Mouse (Mus musculus) left cerebral cortex, adult 11 months (tissue): ENCODE measurements around the gene Calcb.
"Not testable (repeated sequence)": the region's sequence is repeated elsewhere in the genome, so short reads cannot be mapped to it uniquely, and the experiment has no call there.

Experiments used
- DNase-seq: peaks from one replicate; pipeline ENCODE4 v3.0.0; 2022; ENCODE audit warnings: low spot score

Calcb gene

DNA sequence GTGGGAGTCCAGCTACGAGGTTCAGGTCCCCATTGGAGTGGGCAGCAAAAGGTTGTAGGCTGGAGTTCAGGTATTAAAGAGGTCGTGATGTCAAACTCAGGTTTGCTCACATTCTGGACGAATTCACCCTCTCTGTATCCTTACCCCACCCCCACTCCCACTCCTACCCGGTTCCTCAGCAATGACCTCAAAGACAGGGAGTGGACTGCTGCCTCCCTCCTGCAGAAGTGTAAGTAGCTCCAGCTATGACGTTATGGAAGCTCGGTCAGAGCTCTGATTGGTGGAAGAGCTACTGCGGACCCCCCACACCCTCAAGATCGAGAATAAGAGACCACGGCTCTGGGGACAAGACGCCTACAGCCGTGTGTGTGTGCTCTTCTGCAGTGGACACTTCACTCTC is at the start of gene Calcb:
Gene Calcb, plus strand, starts transcription at position 344 of the 400 bp plus-strand sequence.
- no peak for DNase-seq

DNA sequence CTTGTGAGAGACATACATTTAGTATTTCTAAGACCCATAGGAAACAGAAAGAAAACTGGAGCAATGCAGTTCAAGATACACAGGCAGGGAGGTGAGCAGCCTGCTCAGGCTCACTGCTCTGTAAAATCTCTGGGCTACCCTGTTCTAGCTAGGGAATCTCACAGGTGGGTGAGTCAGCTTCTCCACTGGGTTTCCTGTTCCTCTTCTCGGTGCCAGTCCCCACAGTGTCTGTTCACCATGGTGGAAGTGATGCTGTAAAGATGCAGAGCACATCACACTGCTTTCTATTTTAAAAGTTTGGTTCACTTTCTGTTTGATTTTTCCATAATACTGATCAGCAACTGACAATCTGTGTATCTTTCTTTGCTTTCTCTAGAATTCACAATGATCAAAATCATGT is 47.0 kb upstream of the Calcb start:
- DNase-seq, result no peak

DNA sequence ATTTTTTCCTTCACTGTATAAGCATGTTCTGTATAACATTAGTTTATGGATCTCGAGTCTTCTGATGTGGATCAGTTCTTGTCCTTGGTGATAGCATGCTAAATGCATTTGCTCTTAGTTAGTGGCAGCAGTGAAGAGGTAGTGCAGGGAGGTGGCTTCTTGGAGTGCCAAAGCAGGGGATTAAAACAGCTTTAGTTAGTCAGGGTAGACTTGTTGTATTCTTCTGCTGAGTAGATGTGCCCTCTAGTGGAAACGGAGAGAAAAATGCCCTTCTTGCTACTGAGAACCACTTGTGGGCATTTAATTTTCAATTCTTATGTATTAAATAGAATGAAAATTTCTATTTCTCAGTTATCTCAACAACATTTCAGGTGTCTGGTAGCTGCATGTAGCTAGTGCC is 45.7 kb upstream of the Calcb start:
- DNase-seq, result no peak

DNA sequence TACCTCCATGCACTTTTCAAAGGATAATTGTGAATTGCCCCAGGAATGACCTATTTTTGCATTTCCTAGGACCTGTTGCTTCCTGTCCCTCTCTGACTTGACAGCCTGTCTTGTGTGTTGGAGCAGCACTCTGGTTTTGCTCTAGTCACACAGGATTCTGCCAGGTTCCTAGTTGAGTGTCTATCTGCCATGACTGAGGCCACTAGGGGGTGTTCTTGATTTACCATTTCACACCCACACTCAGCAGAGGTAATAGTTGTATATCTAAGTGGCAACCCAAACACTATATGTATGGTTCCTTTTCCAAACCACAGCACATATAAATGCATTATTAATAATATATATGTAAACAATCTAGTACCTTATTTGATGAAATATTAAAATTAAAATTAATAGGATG is 26.1 kb upstream of the Calcb start:
- no peak for DNase-seq

DNA sequence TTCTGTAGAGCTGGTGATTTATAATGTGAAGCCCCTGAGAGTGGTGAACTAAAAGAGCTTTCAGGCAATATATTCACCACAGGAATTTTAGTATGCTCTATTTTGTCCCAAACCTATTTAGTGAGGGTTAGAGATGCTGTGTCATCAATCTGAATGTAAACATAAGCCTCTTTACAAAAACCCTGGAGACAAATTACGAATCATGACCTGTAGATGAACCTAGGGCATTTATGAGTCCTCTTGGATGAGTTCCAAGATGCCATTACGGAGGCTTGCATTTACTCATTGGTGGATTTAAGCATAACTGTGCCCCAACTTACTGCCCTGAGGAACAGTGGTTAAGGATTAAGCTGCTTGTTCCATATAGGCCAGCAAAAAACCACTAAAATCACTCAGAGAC is 17.6 kb upstream of the Calcb start:
- no peak for DNase-seq

DNA sequence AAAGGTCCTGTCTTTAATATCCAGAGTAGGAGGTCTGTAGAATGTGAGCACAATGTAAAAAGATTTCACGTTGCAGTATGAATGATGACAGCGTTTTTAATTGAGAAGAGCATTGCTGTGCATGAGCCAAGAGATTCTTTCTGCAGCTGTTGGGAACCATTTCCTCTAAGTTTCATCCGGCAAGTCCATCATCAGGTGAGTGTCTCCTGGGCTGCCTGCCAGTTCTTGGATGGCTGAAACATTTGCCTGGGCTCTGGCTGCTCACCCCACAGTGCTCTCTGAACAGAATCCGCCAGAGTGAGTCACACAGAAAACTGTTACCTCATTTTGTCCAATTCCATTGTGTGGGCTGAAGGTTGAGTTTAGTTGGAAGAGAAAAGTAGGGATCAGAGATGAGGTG is 11.7 kb upstream of the Calcb start:
- DNase-seq, result no peak

DNA sequence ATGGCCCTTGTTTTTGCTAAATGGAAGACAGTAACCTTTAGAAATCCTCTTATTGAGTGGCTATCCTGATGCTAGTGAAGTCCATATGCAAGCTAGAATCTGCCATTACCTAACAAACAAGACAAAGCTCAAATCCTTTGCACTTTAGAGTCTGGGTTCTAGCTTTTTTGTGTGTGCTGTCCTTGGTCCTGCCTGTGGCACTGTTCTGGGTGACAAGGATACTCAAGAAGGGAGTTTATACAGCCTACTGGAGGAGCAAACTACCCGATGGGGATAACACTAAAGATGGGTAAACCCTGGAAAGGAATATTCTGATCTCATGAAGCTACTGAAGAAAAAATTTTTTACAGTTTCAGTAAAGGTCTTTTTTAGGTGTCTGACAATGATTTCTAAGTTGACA is 11.0 kb upstream of the Calcb start:
- no peak for DNase-seq

DNA sequence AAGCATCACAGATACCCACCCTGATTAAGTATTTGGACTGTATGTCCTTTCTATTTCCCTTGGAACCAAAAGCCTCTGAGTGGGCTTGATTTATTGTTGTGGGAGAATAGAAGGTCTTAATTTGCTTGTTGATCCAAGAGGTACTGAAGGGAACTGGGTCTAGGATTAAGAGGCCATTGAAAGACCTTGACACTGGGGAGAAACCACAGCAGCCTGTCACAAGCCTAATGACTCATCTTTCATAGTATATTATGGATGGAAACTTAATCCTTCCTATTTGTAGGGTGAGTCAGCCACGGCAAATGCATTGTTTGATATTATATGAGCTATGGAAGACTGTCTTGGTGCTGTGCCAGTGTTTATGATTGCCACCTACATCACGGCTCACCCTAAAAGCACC is 8.0 kb upstream of the Calcb start:
- no peak for DNase-seq

DNA sequence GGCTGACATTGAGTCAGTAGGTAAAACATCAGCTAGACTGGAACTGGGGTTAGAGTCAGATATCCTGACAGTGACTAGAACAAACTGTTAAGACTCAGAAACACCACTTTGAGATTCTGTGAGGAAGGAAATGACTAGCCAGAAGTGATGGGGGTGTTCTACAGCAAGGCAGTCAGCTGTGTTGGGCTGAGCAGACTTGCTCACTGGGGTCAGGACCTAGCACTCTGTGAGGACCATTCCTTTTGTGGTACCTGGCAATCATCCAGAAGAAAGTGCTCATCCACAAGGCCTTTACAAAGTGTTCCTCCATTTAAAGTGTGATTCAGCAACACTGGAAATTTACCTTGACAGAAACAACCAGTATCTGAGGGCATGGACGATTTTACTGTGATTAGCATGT is 5.9 kb upstream of the Calcb start:
- DNase-seq, result no peak

DNA sequence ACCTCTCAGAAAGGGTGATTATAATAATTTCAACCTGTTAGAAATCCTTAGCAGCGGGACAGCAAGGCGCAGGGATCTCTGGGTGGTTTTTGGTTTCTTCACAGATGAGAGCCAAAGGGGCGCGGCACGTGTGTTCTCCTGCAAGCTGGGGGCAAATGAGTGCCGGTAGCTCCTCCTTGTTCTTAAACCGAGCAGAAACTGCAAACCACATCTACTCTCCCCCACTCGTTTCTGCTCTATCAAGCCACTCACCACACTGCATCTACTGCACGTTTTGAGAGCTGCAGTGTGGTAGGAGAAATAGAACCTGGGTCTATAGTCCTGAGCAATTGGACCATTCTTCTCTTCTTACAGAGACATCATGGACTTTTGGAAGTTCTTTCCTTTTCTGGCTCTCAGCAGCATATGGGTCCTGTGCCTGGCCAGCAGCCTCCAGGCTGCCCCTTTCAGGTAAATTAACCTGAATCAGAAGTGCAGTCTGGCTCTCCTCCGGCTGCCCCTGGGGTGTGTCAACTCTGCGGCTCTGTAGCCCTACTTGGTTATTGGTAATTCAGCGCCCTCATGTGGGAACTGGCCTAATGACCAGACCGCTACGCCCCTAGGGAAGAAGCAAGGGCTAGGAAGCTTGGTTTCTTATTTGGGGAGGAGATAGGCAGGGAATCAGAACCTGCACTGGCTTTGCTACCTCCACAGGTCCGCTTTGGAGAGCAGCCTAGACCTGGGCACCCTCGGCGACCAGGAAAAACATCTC is 1.1 kb downstream of the Calcb start:
- no peak for DNase-seq

DNA sequence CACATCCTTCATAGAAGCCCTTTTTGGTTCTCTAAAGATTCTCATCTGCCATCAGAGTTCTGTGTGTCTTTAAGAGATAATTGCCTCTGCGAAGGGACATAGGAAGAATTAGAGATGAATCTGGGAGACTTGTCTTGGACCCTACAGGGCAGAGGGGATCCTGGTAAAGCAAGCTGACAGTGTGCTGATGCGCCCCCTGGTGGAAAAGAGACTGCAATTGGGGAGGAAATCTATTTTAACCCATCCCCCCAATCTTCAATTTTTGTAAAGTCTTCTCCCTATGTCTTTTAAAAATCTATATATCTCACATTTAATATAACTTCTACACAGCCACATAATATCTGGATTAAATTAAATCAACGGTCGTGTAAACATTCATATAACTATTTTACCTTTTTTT is 11.3 kb downstream of the Calcb start:
- DNase-seq, result not testable (repeated sequence)

DNA sequence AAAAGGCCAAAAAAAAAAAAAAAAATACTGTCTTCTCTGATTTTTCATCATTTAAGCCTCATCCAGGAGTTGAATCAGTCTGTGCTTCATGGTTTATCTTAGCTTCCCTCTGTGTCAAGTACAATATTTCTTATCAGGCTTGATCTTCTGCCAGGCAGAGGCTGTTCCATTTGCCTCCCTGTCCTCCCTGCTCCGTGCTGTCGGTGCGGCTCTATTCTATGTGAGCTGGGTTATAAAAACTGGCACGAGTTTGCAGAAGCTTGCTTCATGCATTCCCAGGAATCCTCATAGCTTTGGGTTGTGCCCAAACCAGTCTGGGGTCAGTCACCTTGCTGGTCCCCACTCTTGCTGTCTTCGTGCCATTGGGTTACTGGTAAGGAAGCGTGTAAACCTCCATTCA is 12.7 kb downstream of the Calcb start:
- no peak for DNase-seq

DNA sequence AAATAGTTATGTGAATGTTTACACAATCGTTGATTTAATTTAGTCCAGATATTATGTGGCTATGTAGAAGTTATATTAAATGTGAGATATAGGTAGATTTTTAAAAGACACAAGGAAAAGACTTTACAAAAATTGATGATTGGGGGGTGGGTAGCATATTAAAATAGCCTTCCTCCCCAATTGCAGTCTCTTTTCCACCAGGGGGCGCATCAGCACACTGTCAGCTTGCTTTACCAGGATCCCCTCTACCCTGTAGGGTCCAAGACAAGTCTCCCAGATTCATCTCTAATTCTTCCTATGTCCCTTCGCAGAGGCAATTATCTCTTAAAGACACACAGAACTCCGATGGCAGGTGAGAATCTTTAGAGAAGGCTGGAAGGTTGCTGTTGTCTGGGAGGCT is 13.3 kb downstream of the Calcb start:
- not testable (repeated sequence) for DNase-seq

DNA sequence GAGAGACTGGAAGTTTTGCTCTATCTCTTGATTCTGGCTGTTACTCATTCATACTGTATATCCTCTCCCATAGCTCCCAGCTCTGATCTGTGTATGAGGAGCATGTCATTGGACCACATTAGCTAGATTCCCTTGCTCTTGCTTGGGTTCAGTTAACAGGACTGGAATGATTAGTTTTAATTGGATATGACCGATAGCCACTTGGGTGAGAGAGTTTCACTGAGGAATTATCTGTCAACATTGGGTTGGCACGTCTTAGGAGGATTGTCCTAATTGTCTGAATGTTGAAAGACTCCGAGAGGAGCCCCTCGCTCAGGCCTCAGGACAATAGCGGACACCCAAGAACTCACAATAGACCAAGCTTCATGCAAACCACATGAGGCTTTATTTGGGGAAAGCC is 17.8 kb downstream of the Calcb start:
- DNase-seq, result no peak

DNA sequence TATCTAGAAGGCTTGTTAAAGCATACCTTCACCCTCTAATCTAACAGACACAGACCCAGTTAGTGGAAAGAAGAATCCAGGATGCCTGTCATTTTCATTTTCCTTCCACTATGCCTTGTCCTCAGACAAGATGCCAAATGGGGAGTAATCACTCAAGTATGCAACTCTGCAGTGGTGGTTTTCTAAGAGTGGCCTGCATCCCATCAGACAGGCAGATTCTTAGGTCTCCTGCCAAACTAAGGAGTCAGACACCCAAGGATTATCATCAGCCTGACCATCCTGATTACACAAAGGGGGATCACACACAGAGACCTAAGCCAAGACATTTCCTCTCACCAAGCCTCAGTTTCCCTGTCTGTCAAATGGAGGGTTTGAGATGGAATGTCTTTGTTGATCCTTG is 19.7 kb downstream of the Calcb start:
- DNase-seq, result no peak

DNA sequence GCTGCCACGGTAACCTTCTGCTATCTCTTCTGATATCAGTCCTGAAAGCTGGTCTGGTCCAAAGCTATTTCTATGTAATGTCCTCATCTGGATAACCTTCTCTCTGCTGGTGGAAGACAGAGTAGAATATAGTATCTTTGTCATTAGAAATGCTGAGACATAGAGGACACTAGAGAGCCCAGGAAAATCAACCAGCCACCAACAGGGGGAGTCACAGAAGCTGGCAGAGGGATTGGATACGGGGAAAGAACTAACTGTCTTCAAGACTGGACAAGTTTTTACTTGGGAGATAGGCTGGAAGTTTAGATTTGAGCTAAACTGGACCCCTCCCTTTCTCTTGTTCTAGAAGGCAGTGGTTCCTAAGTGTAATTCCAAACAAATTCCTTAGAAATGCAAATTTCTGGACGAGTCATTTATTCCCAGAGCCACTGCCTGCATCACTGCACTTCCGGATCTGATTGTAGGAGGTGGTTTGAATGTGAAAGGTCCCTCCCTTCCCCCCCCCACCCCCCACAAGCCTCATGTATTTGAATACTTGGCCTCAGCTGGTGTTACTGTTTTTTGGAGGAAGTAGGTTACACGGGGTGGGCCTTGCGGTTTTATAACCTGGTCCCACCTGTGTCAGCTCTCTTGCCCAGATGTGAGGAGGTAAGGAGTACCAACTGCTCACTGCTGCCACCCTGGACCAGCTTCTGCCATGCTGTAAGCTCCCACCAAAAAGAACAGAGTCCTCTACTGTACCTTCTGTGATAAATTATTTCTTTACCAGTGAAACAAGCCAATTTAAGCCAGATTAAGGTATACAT is 22.1 kb downstream of the Calcb start:
- no peak for DNase-seq

DNA sequence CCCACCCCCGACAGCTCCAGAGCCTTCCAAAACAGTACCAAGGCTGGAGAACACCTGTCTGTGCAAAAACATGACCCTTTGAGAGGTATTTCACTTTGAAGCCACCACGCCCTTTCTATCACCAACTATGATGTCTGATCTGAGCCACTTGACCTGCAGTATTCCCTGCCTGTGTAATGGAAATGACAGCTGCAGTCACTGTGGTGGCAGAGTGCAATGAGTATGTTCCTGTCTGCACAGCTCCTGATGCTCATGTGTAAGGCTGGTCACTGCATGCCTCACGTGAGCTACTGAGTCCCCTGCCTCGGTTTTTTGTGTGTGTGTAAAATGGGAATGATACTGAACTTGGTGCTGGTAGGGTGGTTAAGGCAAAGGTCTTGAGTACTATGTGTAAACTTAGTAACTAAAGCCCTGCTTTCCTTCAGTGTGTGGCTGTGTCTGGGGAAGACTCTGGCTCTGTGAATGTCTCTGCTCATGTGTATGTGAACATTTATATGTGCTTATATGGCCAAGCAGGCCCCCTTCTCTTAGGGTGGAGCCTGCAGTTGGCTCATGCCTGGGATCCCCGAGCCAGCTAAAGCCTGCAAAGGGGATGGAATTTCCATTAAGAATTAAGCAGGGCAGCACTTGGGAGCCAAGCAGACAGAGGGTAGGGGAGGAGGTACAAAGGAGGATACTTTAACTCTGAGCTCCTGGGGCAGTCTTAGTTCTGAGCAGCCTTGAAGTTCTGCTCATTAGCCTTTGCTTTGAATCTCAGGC is 24.8 kb downstream of the Calcb start, which contains the start of gene Insc:
Gene Insc, plus strand, starts transcription at position 673 of the 759 bp plus-strand sequence.
- DNase-seq, result no peak

DNA sequence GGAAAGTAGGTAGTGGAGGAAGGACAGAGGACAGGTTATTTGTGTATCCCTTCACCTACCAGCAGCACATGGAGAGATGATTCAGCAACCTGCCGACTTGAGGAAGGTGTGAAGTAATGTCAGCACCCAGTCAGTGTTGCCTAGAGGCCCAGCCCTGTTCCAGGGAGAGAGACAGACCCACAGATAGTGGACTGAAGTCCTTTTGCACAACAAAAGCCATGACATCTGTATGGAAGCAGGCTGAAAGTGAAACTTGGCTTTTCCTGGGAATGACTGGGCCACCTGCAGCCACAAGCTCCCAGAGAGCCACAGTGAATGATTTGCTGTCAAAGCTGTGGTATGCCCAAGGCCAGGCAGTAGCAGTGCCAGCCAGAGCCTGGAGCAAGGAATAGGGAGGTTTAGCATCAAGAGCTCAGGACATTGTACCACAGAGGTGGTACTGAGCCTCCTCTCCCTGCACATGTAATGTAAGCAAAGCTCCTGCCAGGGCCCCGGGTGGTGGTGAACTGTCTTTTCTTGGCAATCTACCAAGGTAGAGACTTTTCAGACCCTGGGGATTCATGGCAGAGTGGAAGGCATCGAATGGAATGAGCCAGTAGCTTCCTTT is 26.3 kb downstream of the Calcb start:
- DNase-seq, result no peak

DNA sequence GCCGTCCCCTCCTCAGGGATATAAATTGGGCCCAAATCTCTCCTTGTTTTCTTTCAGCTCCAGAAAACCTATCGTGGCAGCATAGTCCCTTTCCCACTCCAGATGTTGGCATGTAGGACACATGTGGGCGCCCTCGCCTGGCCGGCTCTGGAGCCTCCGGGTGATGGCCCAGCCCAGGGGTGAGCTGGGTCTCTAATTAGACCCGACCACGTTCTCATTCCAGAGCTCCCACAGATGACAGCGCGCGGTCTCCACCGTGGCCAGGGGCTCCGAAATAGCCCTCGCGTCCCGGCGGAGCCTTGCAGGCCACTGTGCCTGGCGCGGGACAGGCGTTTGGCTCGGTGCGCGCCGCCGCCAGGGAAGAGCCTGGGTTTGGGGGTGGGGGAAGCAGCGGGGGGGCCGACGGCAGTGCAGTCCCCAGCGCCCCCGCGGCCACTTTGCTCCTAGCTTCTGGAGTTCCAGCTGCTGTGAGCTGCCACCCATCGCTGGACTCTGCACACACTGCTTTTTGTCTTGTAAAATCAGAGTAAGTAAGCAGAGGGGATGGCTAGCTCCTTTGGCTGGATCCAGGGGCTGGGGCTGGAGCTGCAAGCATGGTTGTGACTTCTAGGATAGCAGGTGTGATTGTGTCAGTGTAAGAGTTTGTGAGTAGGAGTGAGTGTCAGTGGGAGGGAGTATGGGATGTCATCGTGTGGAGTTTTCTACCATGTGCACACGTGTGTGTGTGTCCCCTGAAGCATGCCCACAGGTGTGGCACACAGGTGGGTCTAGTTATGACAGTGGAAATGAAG is 27.2 kb downstream of the Calcb start:
- DNase-seq, result no peak

DNA sequence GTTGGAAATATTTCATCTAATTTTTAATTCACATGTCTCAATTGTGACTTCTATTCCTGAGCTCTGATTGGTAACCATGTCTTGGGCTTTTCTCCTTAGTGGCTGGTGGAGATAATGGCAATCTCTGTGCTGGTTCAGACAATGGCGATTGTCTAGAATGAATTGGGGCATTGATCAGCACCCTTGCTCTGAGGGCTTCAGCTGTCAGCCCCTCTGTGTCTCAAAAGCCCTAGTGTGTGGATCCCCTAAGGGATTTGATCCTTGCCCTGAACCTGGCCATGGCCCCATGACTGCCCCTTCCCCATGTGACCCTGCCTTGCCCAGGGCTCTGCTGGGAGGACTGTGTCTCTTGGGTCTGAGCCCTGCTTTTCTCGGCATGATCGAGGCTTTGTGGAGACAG is 29.2 kb downstream of the Calcb start:
- DNase-seq, result peak; percentile 64

DNA sequence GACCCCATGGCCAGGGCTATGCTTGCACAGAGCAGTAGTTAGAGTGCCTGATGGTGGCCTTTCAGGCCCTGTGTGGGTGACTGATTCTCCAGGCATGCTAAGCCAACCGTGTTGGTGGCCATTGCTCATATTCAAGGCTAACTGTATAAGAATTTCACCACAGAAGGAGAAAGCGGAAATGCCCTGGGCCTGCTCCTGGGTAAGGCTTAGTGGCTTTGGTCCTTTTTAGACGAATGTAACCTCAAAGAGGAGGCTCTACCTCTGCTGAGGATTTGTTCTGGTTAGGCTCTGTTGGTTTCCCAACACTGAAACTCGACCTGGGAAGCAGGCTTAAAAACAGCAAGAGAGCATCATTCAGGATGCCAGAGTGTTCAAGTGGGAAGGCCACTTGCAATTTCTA is 29.8 kb downstream of the Calcb start:
- DNase-seq, result no peak

DNA sequence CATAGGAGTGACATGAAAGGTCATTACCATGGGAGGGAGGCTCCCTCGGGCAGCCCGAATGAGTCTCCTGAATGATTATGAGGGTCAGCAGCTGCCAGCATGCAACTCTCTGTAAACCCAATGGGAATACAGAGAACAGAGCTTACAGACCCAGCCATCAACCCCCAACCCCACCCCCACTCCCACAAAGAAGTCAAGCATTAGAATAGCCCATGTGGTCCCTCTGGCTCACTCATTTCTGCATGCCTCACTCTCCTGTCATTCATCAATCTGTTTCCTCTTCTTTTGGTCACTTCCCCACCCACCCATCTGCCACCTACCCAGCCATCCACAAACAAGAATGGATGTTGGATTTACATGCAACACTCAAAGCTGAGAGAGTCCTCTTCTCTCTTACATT is 35.0 kb downstream of the Calcb start:
- DNase-seq, result no peak
